Mouse (Mus musculus) embryonic facial prominence, embryonic 15.5 days (tissue): ENCODE data around the gene Pik3cg. TPM values are rescaled to one million over a fixed set of nuclear protein-coding genes. Genes with fewer than 3 reads are reported as not detected.
A peak's percentile ranks its signal among the peaks of the same experiment; 100 is the strongest.
"Not testable (repeated sequence)": the region's sequence is repeated elsewhere in the genome, so short reads cannot be mapped to it uniquely, and the experiment has no call there.

Source experiments
- ATAC-seq: fragments of 200-750 bp; cut with Nextera tagmentation; 2 replicates; pipeline ENCODE4 v1.8.0; 2017; ENCODE audit warnings: low read depth, moderate TSS enrichment; ENCODE audit not compliant: insufficient number of reproducible peaks, low FRiP score, low TSS enrichment
- H3K27ac ChIP-seq: fragments of 300-500 bp; sonication (generic); replicated peaks from 2 replicates; pipeline ENCODE4 v1.5.1; 2015; ENCODE audit warnings: mild to moderate bottlenecking, inconsistent platforms
- H3K27me3 ChIP-seq: fragments of 300-500 bp; sonication (generic); 2 replicates; pipeline ENCODE4 v1.6.1; 2015; ENCODE audit warnings: inconsistent platforms
- H3K36me3 ChIP-seq: fragments of 300-500 bp; sonication (generic); 2 replicates; pipeline ENCODE4 v1.6.1; 2015; ENCODE audit warnings: mild to moderate bottlenecking, inconsistent platforms
- H3K4me1 ChIP-seq: fragments of 300-500 bp; sonication (generic); 2 replicates; pipeline ENCODE4 v1.6.1; 2015; ENCODE audit warnings: inconsistent platforms
- H3K4me2 ChIP-seq: fragments of 300-500 bp; sonication (generic); replicated peaks from 2 replicates; pipeline ENCODE4 v1.6.1; 2015; ENCODE audit warnings: mild to moderate bottlenecking, inconsistent platforms
- H3K4me3 ChIP-seq: fragments of 300-500 bp; sonication (generic); replicated peaks from 2 replicates; pipeline ENCODE4 v1.5.1; 2015; ENCODE audit warnings: mild to moderate bottlenecking, inconsistent platforms
- H3K9ac ChIP-seq: fragments of 300-500 bp; sonication (generic); 2 replicates; pipeline ENCODE4 v1.6.1; 2015; ENCODE audit warnings: inconsistent platforms
- H3K9me3 ChIP-seq: fragments of 300-500 bp; sonication (generic); replicated peaks from 2 replicates; pipeline ENCODE4 v1.6.1; 2016; ENCODE audit warnings: inconsistent platforms
- WGBS: fragments of 180-500 bp; shearing (Covaris S2); methylation state at CpG from one replicate; pipeline ENCODE4 v1.1.7; 2015; 5-methylcytosine and 5-hydroxymethylcytosine counted together
- polyA plus RNA-seq: library from polyadenylated mRNA; unstranded; fragments of >200 nt; fragmentation: Nextera tagmentation; extraction: Ambion mirVana; gene quantifications from 2 replicates; pipeline ENCODE4 v1.2.1, GENCODE M21; 2015

Gene Pik3cg
- polyA plus RNA-seq: 2.8 and 4.0 TPM in 2 replicates

- H3K4me1 ChIP-seq: no peaks in the 10 kb centered on the region
- WGBS: 58% methylated on average over 22 of the region's 22 CpGs
- H3K4me2 ChIP-seq: no peak within 1 kb of the TSS; the same call in 1 of the 2 replicates
- no peaks in the 10 kb centered on the region for H3K27me3 ChIP-seq
- H3K4me3 ChIP-seq: peak within 1 kb of the TSS; percentile 11; the same call in 1 of the 2 replicates
- no peaks in the 10 kb centered on the region for H3K36me3 ChIP-seq
- ATAC-seq: no peak
- no peaks in the 10 kb centered on the region for H3K9me3 ChIP-seq
- peak within 1 kb of the TSS; percentile 51 for H3K27ac ChIP-seq
- H3K9ac ChIP-seq: no peak within 1 kb of the TSS
Measured at GRCm38 (mm10) chr12:32207948-32208891, at the start of gene Pik3cg. Gene Pik3cg (minus strand): TSS chr12:32208659.

GRCm38 (mm10) chr12:32248483-32248882 lies 40.0 kb upstream of the Pik3cg start:
- Histone ChIP-seq H3K9me3 (no peaks in the 10 kb centered on the region), H3K27ac (no peak overlapping the region), H3K4me2 (no peak overlapping the region), H3K4me1 (no peaks in the 10 kb centered on the region), H3K9ac (no peak overlapping the region), H3K4me3 (no peak overlapping the region), H3K36me3 (no peaks in the 10 kb centered on the region), H3K27me3 (no peaks in the 10 kb centered on the region)
- no peak for ATAC-seq
- 38% methylated on average over 2 of the region's 2 CpGs for WGBS

GRCm38 (mm10) chr12:32245566-32246233 lies 37.2 kb upstream of the Pik3cg start:
- Histone ChIP-seq H3K9me3 (no peaks in the 10 kb centered on the region), H3K36me3 (no peaks in the 10 kb centered on the region), H3K27ac (no peak overlapping the region), H3K27me3 (no peaks in the 10 kb centered on the region), H3K9ac (no peak overlapping the region), H3K4me3 (no peak overlapping the region), H3K4me2 (no peak overlapping the region), H3K4me1 (no peaks in the 10 kb centered on the region)
- 73% methylated on average over 5 of the region's 5 CpGs for whole genome bisulfite sequencing
- ATAC-seq: no peak

GRCm38 (mm10) chr12:32243586-32243985 lies 35.1 kb upstream of the Pik3cg start:
- ATAC-seq: no peak

GRCm38 (mm10) chr12:32239134-32239533 lies 30.7 kb upstream of the Pik3cg start:
- not testable (repeated sequence) for H3K4me2 ChIP-seq, ATAC-seq, H3K36me3 ChIP-seq, H3K9ac ChIP-seq, H3K4me3 ChIP-seq, H3K9me3 ChIP-seq, H3K27me3 ChIP-seq
- WGBS: 74% methylated on average over 3 of the region's 3 CpGs
- peaks cover 19% of the 10 kb centered on the region for H3K4me1 ChIP-seq
- peak overlapping the region; percentile 78 for H3K27ac ChIP-seq

More at GRCm38 (mm10) chr12:32243586-32243985, 35.1 kb upstream of the Pik3cg start:
- no peaks in the 10 kb centered on the region for H3K9me3 ChIP-seq
- H3K4me2 ChIP-seq: no peak overlapping the region
- H3K9ac ChIP-seq: no peak overlapping the region
- H3K36me3 ChIP-seq: no peaks in the 10 kb centered on the region
- peaks cover 7% of the 10 kb centered on the region; the same call in 1 of the 2 replicates for H3K4me1 ChIP-seq
- WGBS: 77% methylated on average over 1 of the region's 1 CpGs
- no peak overlapping the region for H3K4me3 ChIP-seq
- H3K27me3 ChIP-seq: no peaks in the 10 kb centered on the region
- no peak overlapping the region for H3K27ac ChIP-seq

GRCm38 (mm10) chr12:32238433-32238832 lies 30.0 kb upstream of the Pik3cg start:
- no peaks in the 10 kb centered on the region for H3K36me3 ChIP-seq
- H3K27ac ChIP-seq: peak overlapping the region; percentile 78
- peak; percentile 66; the same call in 1 of the 2 replicates for ATAC-seq
- H3K4me1 ChIP-seq: peaks cover 24% of the 10 kb centered on the region
- no peaks in the 10 kb centered on the region for H3K9me3 ChIP-seq
- H3K27me3 ChIP-seq: no peaks in the 10 kb centered on the region
- 15% methylated on average over 5 of the region's 5 CpGs for WGBS
- no peak overlapping the region for H3K4me2 ChIP-seq
- no peak overlapping the region for H3K4me3 ChIP-seq
- H3K9ac ChIP-seq: no peak overlapping the region

- Histone ChIP-seq H3K4me2 (no peak overlapping the region), H3K4me1 (peaks cover 24% of the 10 kb centered on the region), H3K9ac (no peak overlapping the region), H3K36me3 (no peaks in the 10 kb centered on the region), H3K27me3 (no peaks in the 10 kb centered on the region), H3K4me3 (no peak overlapping the region), H3K27ac (peak overlapping the region; percentile 78), H3K9me3 (no peaks in the 10 kb centered on the region)
- ATAC-seq: no peak
- 25% methylated on average over 5 of the region's 5 CpGs for WGBS
Measured at GRCm38 (mm10) chr12:32237839-32238238, 29.4 kb upstream of the Pik3cg start.

- no peak for ATAC-seq
- Histone ChIP-seq H3K4me2 (no peak overlapping the region), H3K36me3 (no peaks in the 10 kb centered on the region), H3K4me1 (peaks cover 24% of the 10 kb centered on the region), H3K27ac (peak overlapping the region; percentile 34; the same call in 1 of the 2 replicates), H3K27me3 (no peaks in the 10 kb centered on the region), H3K4me3 (no peak overlapping the region), H3K9ac (no peak overlapping the region), H3K9me3 (no peaks in the 10 kb centered on the region)
- WGBS: 15% methylated on average over 1 of the region's 1 CpGs
Measured at GRCm38 (mm10) chr12:32237139-32237538, 28.7 kb upstream of the Pik3cg start.

GRCm38 (mm10) chr12:32236450-32236849 lies 28.0 kb upstream of the Pik3cg start:
- H3K4me1 ChIP-seq: peaks cover 24% of the 10 kb centered on the region
- H3K36me3 ChIP-seq: no peaks in the 10 kb centered on the region
- no peak overlapping the region for H3K9ac ChIP-seq
- no peak for ATAC-seq
- WGBS: 79% methylated on average over 3 of the region's 3 CpGs
- H3K27ac ChIP-seq: no peak overlapping the region
- no peak overlapping the region for H3K4me3 ChIP-seq
- H3K9me3 ChIP-seq: no peaks in the 10 kb centered on the region
- no peak overlapping the region for H3K4me2 ChIP-seq
- H3K27me3 ChIP-seq: no peaks in the 10 kb centered on the region

- Histone ChIP-seq H3K27me3 (no peaks in the 10 kb centered on the region), H3K4me3 (no peak overlapping the region), H3K4me2 (no peak overlapping the region), H3K4me1 (peaks cover 19% of the 10 kb centered on the region), H3K9ac (no peak overlapping the region), H3K9me3 (no peaks in the 10 kb centered on the region), H3K27ac (no peak overlapping the region), H3K36me3 (no peaks in the 10 kb centered on the region)
- 41% methylated on average over 4 of the region's 4 CpGs for WGBS
- no peak for ATAC-seq
Measured at GRCm38 (mm10) chr12:32233871-32234270, 25.4 kb upstream of the Pik3cg start.

GRCm38 (mm10) chr12:32231398-32231797 lies 22.9 kb upstream of the Pik3cg start:
- ATAC-seq: no peak
- peaks cover 6% of the 10 kb centered on the region; the same call in 1 of the 2 replicates for H3K4me1 ChIP-seq
- no peaks in the 10 kb centered on the region for H3K27me3 ChIP-seq
- no peak overlapping the region for H3K4me2 ChIP-seq
- H3K9ac ChIP-seq: no peak overlapping the region
- H3K9me3 ChIP-seq: no peaks in the 10 kb centered on the region
- no peak overlapping the region for H3K27ac ChIP-seq
- H3K36me3 ChIP-seq: no peaks in the 10 kb centered on the region
- no peak overlapping the region for H3K4me3 ChIP-seq
- WGBS: 66% methylated on average over 1 of the region's 1 CpGs
